Mouse (Mus musculus): Measurements from ENCODE around the gene Svs2.

Gene Svs2

DNA sequence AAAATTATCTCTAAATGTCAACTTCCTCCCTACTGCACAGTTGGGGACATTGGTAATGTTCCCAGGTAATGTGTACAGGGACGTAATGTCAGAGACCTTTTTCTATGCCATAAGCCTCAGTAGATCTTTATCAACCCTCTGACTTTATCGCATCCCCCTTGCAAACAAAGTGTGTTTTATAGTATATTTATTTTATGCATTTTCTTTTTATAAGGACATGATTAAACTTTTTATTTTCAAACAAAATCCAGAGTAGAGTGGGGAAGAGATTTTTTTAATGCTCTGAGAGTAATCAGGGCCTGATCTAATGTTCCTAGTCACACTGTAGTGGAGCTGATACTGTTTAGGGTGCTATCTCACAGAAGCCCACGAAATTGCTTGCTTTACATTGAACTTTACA, at the start of gene Svs2:
Gene Svs2, minus strand, starts transcription at position 101 of the 400 bp plus-strand sequence.
- 91% methylated on average over 3 of the region's 3 CpGs for WGBS

DNA sequence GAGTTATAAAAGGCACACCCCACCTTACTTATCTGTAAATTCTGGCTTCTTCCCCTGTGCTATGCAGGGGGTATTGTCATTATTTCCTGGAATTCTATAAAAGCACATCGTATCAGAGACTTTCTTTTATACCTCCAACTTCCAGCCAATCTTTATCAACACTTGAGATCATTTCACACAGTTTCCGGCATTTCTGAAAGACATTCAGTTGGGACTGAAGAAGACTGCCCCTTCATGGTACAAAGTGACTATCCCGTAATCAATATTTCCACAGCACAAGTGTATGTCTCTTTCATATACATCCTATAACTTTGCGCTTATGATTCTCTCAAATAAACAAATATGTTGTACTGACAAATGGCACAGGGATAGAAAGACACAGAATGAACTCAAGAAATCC, 40.1 kb upstream of the Svs2 start, which contains the start of gene Svs4:
Gene Svs4, minus strand, starts transcription at position 101 of the 400 bp plus-strand sequence.
- WGBS = 91% methylated on average over 4 of the region's 4 CpGs

DNA sequence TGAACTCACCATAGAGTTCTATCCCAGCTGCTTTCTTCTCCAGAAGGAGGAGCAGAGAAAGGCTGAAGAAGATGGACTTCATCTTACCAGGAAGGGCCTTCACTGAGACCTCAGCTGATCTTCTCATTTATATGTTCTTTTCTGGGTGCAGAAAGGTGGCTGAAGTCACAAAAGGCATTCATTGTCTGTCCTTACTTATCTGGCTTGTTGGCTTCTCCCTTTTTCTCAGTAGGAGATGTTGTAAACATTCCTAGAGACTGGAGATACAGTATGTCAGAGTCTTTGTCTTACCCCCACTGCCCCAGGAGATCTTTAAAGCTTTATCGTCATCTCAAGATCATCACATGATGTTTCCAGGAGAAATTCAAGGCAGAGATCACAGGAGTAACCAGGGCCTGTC, 18.3 kb upstream of the Svs2 start, which contains the start of gene Svs3b:
Gene Svs3b, minus strand, starts transcription at position 101 of the 400 bp plus-strand sequence.
- WGBS = 94% methylated on average over 1 of the region's 1 CpGs

DNA sequence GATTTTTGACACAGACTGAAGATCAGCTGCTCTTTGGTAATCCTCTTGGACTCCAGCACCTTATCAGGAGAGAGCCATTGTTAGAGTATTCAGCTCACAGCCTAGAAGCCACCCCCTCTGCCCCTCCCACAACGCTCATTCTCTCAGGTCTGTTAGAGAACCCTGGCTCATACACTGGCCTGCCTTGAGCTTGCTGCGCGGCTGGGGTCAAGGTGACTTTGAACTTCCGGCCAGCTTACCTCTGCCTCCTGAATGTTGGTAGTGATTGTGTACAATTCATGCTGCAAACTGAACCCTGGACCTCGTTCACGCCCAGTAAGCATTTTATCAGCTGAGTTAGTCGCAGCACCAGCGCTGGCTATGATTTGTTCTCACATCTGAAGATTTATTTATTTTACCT, 5.6 kb downstream of the Svs2 start:
- whole genome bisulfite sequencing = 88% methylated on average over 8 of the region's 8 CpGs

DNA sequence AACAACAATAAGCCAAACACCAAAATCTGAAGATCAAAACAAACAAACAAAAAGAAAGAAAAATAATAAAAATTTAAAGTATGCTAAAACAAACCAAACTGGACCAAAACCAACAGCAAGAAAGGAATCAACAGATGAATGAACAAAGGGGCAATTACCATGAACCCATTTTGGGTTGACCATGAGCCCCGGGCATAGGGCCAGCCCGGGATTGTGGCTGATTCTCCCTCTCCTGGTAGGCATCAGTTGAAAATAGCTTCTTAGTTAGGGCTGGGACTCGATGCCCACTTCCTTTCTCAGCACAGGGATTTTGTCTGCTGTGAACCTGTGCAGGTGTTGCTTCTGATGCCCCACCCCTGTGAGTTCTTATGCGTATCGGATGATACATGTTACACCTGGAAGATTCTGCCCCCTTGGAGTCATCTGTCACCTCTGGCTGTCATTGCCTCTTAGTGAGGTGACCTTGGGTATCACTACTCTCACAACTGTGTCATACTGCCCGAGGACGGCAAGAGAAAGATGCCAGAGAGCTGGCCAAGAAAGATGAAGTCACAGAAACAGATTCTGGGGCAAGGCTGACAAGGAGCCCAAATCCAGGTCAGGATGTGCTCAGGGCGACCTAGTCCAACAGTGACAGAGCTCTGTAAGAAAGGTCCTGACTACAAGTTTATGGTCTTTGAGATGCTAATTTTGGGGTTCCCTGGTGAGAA, 9.8 kb downstream of the Svs2 start:
- WGBS = 80% methylated on average over 8 of the region's 8 CpGs

DNA sequence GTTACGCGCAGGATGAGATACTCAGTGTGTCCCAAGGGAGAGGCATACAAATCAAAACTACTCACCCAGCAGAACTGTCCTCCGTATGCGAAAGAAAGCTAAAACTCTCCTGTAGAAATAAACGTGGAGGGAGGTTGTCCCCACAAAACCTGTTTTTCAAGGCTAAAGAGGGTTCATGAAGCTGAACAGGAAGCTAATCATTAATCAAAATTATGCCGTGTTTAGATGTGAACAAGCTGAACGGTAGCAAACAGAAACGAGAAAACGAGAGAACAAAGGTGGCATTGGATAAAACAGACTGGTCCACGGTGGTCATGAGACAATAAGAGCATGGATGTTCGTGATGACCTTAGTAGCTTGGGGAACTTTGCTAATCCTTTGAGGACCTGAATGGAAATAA, 16.7 kb downstream of the Svs2 start, which contains the start of gene Wfdc15b:
Gene Wfdc15b, minus strand, starts transcription at position 139 of the 400 bp plus-strand sequence.
- 82% methylated on average over 11 of the region's 11 CpGs for WGBS

DNA sequence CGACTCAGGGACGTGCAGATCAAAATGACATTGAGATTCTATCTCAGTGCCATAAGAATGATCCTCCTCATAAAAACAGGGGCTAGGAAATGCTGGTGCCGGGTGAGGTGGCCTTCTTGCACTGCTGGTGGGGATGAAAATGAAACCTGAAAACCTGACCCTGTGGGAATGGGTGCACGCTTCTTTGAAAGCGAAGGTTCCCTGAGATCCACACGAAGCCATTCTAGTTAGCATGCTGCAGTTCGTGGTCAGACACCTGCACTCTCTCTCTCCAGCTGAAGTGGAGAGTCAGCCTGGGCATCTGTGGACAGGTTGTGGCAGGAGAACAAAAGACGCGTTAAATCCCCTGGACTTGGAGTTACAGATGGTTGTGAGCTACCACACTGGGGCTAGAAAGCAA, 19.0 kb downstream of the Svs2 start:
- 93% methylated on average over 9 of the region's 9 CpGs for WGBS

DNA sequence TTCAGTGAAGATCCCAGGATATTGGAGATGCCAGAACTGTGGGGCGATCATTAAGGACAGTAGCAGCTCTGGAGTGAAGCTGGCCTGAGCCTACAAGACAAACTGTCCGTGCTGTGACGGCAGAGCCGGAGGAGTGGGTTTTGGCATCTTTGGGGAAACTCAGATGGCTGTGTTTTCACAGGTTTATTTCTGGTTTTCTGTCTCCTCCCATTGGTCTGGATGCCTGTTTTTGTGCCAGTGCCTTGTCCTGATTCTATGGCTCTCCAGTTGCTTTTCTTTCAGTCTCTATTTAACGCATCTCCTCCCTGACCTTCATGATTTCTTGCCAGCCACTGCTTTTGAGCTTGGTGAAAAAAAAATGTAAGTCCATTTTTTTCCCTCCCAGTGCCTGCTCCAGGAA, 25.6 kb downstream of the Svs2 start:
- WGBS = 59% methylated on average over 5 of the region's 5 CpGs

DNA sequence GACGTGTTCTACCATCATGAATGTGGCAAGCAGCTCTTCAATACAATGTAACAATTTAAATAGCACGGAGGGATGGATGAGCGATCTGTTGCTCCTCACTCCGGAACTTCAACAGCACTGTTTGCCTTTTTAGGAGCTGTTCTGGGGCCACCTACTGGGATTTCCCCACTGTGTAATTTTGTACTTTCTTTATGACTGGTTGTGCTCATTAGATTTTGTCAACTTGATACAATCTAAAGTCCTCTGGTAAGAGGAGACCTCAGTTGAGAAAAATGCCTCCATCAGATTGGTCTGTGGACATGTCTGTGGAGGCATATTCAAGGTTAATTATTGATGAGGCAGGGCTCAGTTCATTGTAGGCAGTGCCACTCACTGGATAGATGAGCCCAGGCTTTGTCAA, 27.4 kb downstream of the Svs2 start:
- 75% methylated on average over 4 of the region's 4 CpGs for WGBS

DNA sequence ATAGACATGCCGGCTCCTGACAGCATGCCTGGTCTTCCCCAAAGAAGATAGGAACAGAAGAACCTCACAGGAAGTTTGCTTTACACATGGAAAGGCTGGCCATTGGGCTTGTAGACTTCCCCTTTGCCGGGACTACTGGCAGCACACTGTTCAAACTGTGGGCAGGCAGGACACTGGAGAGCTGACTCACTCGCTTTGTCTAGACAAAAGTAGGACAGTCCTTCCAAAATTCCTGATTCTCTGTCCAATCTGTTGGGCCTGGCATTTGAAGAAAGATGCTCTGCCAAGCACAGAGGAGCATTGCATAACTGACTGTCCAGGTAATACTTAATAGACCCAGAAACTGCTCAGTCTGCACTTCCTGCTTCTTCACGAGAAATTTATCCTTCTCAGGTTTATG, 31.6 kb downstream of the Svs2 start:
- 57% methylated on average over 4 of the region's 4 CpGs for WGBS

DNA sequence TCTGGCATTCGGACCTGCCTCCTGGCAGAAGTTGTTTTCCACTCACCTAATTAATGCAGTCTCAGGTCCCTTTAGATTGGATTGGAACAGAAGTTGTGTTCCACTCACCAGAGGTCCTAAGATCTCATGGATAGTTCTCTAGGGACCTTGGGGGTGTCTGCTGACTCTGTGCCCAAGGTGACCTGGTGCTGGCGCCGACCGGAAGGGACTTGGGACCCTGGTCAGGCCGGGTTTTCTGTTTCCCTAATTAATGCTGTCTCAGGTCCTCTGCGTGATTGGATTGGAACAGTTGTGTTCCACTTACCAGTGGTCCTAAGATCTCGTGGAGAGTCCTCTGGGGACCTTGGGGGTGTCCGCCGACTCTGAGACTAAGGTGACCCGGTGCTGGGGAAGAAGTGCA, 32.3 kb downstream of the Svs2 start:
- 92% methylated on average over 10 of the region's 10 CpGs for WGBS

DNA sequence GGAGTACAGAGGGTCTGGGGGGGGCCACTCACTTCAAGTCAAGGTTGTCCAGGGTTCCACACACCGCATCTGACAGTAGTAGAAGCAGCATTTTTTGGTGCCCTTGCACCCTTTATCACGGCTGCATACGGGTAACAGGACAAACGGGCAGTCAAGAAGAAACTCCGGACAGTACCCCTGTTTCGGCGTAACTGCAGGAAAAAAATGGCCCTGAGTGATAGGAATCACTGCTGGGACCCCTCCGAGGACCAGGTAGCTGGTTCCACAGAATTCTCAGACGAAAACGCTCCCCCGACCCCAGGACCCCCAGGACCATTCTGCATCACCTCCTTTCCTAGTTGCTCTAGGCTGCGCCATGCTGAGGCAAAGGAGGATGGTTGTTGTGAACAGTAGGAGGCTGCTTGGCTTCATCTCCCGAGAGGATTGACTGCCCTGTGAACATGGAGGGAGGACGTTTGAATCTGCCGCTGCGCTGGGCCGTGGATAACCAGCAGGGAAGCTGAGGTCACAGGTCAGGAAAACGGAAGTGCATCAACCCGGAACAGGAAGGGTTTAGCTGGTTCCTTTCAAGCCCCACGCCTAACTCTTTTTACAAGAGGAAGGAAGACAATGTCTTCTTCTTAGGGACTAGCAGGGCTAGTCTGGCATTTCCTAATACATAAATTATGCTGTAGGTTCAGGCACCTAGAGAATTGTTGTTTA, 38.5 kb downstream of the Svs2 start, which contains the start of gene Wfdc15a:
Gene Wfdc15a, minus strand, starts transcription at position 505 of the 702 bp plus-strand sequence.
- WGBS = 82% methylated on average over 20 of the region's 20 CpGs

DNA sequence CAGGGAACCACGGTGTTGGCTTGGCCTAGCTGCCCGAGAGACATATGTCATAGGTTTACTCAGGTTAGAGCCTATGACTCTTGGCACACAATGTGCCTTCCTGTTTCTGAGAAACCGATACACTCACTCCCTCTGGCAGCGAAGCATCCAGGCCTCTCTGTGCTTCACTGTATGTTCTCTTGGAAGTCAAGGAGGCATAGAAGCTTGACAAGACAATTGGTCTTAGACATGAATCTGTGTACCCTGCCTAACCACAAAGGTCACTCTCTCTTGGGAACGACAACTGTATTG, 41.6 kb downstream of the Svs2 start:
- WGBS = 89% methylated on average over 5 of the region's 5 CpGs

DNA sequence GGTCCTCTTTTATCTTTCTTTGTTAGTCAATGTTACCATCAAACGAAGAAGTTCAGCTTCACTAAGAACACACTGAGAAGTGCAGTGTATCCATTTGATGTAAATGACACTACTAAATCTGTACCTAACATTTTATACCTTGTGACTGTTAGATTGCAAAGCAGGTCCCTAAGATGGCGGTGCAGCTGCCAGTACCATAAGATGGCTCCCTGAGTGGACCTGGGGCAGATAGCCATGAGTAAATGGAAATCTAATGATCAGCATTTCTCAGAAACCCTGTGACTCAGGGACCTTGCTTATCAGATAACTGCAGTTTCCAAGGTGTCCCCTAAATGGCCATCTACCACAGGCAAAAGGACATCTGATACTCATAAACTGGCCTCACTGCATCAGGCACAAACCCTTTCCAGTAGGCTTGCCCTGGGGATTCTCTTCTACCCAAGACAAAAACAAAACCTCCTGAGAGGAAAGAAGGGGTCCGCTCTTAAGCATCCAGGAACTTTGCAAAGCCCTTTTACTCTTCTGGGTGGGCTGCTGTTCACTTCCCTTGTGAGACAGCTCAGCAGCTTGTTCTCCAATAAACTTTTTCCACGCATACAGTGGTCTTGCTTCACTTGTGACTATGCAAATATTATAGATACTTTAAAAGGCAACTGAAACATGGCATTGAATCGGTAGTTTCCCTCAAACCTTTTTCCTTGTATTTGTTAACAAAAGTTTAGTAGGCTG, 42.1 kb downstream of the Svs2 start:
- WGBS = 94% methylated on average over 5 of the region's 5 CpGs

DNA sequence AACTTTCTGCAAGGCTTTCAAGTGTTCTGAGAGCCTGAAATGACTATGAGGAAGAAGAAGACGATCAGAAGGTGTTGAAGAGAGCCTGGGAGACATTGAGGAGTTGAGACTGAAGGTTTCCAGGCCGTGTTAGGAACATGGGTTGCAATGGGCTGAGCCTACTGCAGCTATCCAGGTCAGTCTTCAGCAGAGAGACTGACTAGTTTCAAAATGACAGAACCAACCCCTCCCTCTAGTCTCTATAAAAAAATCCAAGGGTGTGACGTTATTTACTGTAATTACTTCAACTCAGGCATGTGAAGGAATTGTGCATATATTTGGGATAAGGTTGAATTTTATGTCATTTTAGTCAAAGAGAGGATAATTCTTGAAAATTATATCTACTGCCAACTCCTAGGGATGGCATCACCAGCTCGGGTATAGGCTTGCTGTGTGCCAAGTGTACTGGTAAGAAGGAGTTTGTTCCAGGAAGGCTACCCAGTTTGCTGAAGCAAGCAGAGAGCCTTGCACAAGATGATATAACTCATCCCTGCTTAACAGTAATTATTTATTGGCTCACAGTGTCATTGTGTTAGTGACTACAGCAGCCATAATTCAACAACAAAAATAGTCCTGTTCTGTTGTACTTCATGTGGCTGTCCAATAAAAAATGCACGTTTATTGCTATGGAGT, 43.2 kb downstream of the Svs2 start:
- WGBS = 65% methylated on average over 5 of the region's 5 CpGs

DNA sequence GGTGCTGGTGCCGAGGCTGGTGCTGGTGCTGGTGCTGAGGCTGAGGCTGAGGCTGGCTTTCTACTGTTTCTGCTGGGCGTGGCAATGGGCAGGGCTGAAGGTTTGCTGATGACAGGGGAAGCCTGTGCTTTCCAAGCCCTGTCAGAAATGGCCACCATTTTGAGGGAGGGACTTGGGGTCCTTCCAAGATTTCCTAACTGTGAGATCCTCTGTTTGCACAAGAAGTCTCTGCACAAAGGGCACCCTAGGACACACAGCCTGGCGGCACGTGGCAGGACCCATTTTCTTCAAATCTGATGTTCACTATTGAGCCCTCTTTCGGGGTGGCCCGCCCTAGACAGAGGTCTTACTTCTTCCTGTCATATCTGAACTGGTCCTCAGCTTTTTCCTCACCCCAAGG, 47.7 kb downstream of the Svs2 start, which contains the start of gene Wfdc12:
Gene Wfdc12, minus strand, starts transcription at position 33 of the 400 bp plus-strand sequence.
- 73% methylated on average over 6 of the region's 6 CpGs for WGBS

DNA sequence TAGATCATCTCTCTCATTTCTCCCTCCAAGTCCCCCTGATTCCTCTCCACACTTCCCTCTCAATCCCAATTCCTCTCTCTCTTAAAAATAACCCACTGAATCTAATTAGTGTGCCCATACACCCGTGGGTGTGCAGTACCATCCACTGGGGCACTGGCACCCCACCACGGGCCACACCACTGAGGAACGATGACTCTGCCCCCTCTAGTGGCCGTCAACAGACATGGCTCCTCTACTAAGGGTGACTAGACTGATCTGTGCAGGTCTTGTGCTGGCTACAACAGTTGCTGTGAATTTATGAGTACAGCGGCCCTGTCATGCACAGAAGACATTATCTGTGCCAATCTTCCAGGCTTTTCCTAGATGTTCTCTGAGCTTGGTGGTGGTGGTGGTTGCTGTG, 49.5 kb downstream of the Svs2 start:
- 34% methylated on average over 5 of the region's 5 CpGs for WGBS

Measured in cerebral cortex, adult 2 months (tissue).